Mouse (Mus musculus) forebrain, embryonic 11.5 days (tissue): ENCODE measurements around the gene Slc9a1. TPM values are rescaled to one million over a fixed set of nuclear protein-coding genes. Genes with fewer than 3 reads are reported as not detected.

ENCODE experiments used
- ATAC-seq: fragments of 200-750 bp; cut with Nextera tagmentation; replicated peaks from 2 replicates; pipeline ENCODE4 v1.8.0; 2017; ENCODE audit warnings: moderate TSS enrichment; ENCODE audit not compliant: low FRiP score
- DNase-seq: peaks from one replicate; pipeline ENCODE4 v3.0.0-alpha.2; 2017; ENCODE audit warnings: low spot score
- H3K27ac ChIP-seq: fragments of 300-500 bp; sonication (generic); 2 replicates; pipeline ENCODE4 v1.5.1; 2014; ENCODE audit warnings: low read depth, low read length
- H3K27me3 ChIP-seq: fragments of 300-500 bp; sonication (generic); 2 replicates; pipeline ENCODE4 v1.6.1; 2014; ENCODE audit warnings: mild to moderate bottlenecking, low read length, mixed read lengths; ENCODE audit not compliant: control insufficient read depth, insufficient read depth
- H3K36me3 ChIP-seq: fragments of 300-500 bp; sonication (generic); 2 replicates; pipeline ENCODE4 v1.6.1; 2014; ENCODE audit warnings: mild to moderate bottlenecking, low read length, moderate library complexity, mixed read lengths; ENCODE audit not compliant: control insufficient read depth, insufficient read depth
- H3K4me1 ChIP-seq: fragments of 300-500 bp; sonication (generic); replicated peaks from 2 replicates; pipeline ENCODE4 v1.6.1; 2014; ENCODE audit warnings: low read length, mixed read lengths; ENCODE audit not compliant: control insufficient read depth, insufficient read depth
- H3K4me2 ChIP-seq: fragments of 300-500 bp; sonication (generic); 2 replicates; pipeline ENCODE4 v1.6.1; 2014; ENCODE audit warnings: low read depth, mild to moderate bottlenecking, low read length, moderate library complexity, mixed read lengths; ENCODE audit not compliant: severe bottlenecking
- H3K4me3 ChIP-seq: fragments of 300-500 bp; sonication (generic); 2 replicates; pipeline ENCODE4 v1.5.1; 2014; ENCODE audit warnings: low read depth, low read length
- H3K9ac ChIP-seq: fragments of 300-500 bp; sonication (generic); 2 replicates; pipeline ENCODE4 v1.6.1; 2014; ENCODE audit warnings: low read length
- H3K9me3 ChIP-seq: fragments of 300-500 bp; sonication (generic); 2 replicates; pipeline ENCODE4 v1.6.1; 2016; ENCODE audit warnings: low read length, mixed read lengths; ENCODE audit not compliant: control insufficient read depth
- WGBS: fragments of 180-500 bp; shearing (Covaris S2); extraction: QIAGEN DNeasy Blood & Tissue Kit; methylation state at CpG from one replicate; pipeline ENCODE4 v1.1.7; 2014; 5-methylcytosine and 5-hydroxymethylcytosine counted together
- polyA plus RNA-seq: library from polyadenylated mRNA; unstranded; fragments of >200 nt; fragmentation: Nextera tagmentation; extraction: Ambion mirVana; gene quantifications from 2 replicates; pipeline ENCODE4 v1.2.1, GENCODE M21; 2014

Gene Slc9a1
- polyA plus RNA-seq, 1 experiment from 2014 or later = 9.4 TPM

- H3K4me2 ChIP-seq = no peak overlapping the region
- ATAC-seq (peak; percentile 49; the same call in 1 of the 2 replicates), DNase-seq (peak; percentile 83)
- no peaks in the 10 kb centered on the region for H3K27me3 ChIP-seq
- no peaks in the 10 kb centered on the region for H3K36me3 ChIP-seq
- H3K27ac ChIP-seq = no peak overlapping the region
- WGBS = 36% methylated on average over 4 of the region's 4 CpGs
- H3K9ac ChIP-seq = no peak overlapping the region
- H3K4me3 ChIP-seq = no peak overlapping the region
- no peaks in the 10 kb centered on the region for H3K4me1 ChIP-seq
- no peaks in the 10 kb centered on the region for H3K9me3 ChIP-seq
Observed at GRCm38 (mm10) chr4:133424100-133424499, 54.6 kb downstream of the Slc9a1 start.

- H3K27me3 ChIP-seq = no peaks in the 10 kb centered on the region
- H3K4me3 ChIP-seq = no peak overlapping the region
- H3K27ac ChIP-seq = no peak overlapping the region
- no peak overlapping the region for H3K9ac ChIP-seq
- DNase-seq = no peak
- no peaks in the 10 kb centered on the region for H3K9me3 ChIP-seq
- no peaks in the 10 kb centered on the region for H3K4me1 ChIP-seq
- 82% methylated on average over 5 of the region's 5 CpGs for WGBS
- no peak for ATAC-seq
- no peak overlapping the region for H3K4me2 ChIP-seq
- no peaks in the 10 kb centered on the region for H3K36me3 ChIP-seq
Observed at GRCm38 (mm10) chr4:133426141-133426540, 56.6 kb downstream of the Slc9a1 start.

DNA sequence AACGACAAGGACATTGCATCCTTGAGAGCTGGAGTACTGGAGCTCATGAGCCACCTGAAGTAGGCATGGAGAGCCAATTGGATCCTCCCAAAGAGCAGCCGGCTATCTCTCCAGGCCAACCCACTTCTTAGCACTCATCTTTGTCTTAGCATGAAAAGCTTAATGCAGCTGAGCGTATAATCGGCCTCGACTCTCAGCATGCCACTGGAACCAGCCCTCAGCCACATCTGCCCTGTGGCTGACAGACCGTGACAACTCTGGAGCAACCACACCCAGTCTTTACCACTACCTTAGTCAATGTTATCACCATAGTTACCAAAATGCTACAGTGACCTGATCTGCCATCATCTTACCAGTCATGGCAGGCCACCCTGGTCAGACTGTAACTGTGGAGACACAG lies 62.0 kb downstream of the Slc9a1 start:
- no peak overlapping the region for H3K9ac ChIP-seq
- no peaks in the 10 kb centered on the region for H3K36me3 ChIP-seq
- H3K4me1 ChIP-seq = no peaks in the 10 kb centered on the region
- ATAC-seq (no peak), DNase-seq (no peak)
- no peaks in the 10 kb centered on the region for H3K9me3 ChIP-seq
- WGBS = 58% methylated on average over 6 of the region's 6 CpGs
- no peak overlapping the region for H3K27ac ChIP-seq
- no peak overlapping the region for H3K4me3 ChIP-seq
- no peak overlapping the region for H3K4me2 ChIP-seq
- H3K27me3 ChIP-seq = no peaks in the 10 kb centered on the region

GRCm38 (mm10) chr4:133432560-133433171 lies 63.2 kb downstream of the Slc9a1 start:
- DNase-seq (no peak), ATAC-seq (peak; percentile 56; the same call in 1 of the 2 replicates)
- Histone ChIP-seq H3K4me1 (no peaks in the 10 kb centered on the region), H3K9ac (no peak overlapping the region), H3K36me3 (no peaks in the 10 kb centered on the region), H3K4me3 (no peak overlapping the region), H3K4me2 (peak overlapping the region; percentile 22; the same call in 1 of the 2 replicates), H3K27ac (peak overlapping the region; percentile 41; the same call in 1 of the 2 replicates), H3K27me3 (no peaks in the 10 kb centered on the region), H3K9me3 (no peaks in the 10 kb centered on the region)
- WGBS = 26% methylated on average over 17 of the region's 17 CpGs

GRCm38 (mm10) chr4:133435921-133436320 lies 66.4 kb downstream of the Slc9a1 start:
- no peak for ATAC-seq
- 91% methylated on average over 11 of the region's 11 CpGs for WGBS
- Histone ChIP-seq H3K27me3 (no peaks in the 10 kb centered on the region), H3K27ac (no peak overlapping the region), H3K36me3 (no peaks in the 10 kb centered on the region), H3K4me1 (peaks cover 3% of the 10 kb centered on the region; the same call in 1 of the 2 replicates), H3K4me2 (no peak overlapping the region), H3K9ac (no peak overlapping the region), H3K9me3 (no peaks in the 10 kb centered on the region), H3K4me3 (no peak overlapping the region)
- no peak for DNase-seq

DNA sequence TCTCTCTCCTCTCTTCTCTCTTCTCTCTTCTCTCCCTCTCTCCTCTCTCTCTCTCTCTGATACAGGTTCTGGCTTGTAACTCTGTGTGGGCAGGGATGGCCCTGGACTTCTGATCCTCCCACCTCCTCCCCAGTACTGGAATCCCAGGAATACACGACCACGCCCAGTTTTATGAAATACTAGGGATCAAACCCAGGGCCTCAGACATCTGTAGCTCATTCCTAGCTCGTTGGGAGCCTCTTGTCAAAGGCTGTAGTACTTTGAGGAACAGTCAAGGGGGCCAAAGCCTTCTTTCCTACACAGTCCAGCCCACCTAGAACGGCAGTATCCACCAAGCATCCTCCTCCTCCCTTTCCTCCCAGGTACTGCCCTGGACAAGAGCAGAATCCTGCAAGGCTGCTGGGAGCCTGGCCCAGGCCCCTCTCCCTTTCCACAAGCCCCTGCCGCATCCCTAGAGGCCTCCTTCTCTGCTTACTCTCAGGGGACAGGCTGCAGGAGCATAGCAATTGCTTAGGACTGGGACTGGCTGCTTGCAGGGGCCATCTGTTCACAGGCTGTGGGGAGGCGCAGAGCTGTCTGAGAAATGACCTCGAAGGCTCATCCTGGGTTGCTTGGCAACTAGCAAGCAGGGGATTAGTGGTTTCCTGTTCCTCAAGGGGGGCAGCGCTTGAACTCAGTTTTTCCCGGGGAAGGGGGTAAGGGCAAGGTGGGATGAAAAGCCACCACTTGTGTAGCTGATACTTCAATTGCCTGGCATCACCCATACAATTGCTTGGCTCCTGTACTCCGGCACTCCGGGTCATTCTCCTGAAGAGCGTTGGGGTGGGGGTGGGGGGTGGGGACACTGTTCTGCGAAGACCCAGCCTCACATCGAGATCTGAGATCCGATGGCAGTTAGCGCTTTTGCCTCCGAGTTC lies 70.2 kb downstream of the Slc9a1 start:
- peak overlapping the region; percentile 76 for H3K27ac ChIP-seq
- H3K27me3 ChIP-seq = no peaks in the 10 kb centered on the region
- H3K4me1 ChIP-seq = peaks cover 3% of the 10 kb centered on the region; the same call in 1 of the 2 replicates
- H3K4me3 ChIP-seq = no peak overlapping the region; the same call in 1 of the 2 replicates
- H3K4me2 ChIP-seq = peak overlapping the region; percentile 41; the same call in 1 of the 2 replicates
- peak; percentile 89 for ATAC-seq
- H3K36me3 ChIP-seq = no peaks in the 10 kb centered on the region
- peak; percentile 81 for DNase-seq
- H3K9ac ChIP-seq = peak overlapping the region; percentile 46; the same call in 1 of the 2 replicates
- H3K9me3 ChIP-seq = no peaks in the 10 kb centered on the region
- WGBS = 10% methylated on average over 17 of the region's 17 CpGs

- Histone ChIP-seq H3K9me3 (no peaks in the 10 kb centered on the region), H3K4me2 (peak overlapping the region; percentile 41; the same call in 1 of the 2 replicates), H3K27ac (peak overlapping the region; percentile 76), H3K9ac (peak overlapping the region; percentile 46; the same call in 1 of the 2 replicates), H3K27me3 (no peaks in the 10 kb centered on the region), H3K4me3 (no peak overlapping the region), H3K4me1 (peaks cover 3% of the 10 kb centered on the region; the same call in 1 of the 2 replicates), H3K36me3 (no peaks in the 10 kb centered on the region)
- ATAC-seq = peak; percentile 67
- WGBS = 9% methylated on average over 6 of the region's 6 CpGs
- DNase-seq = no peak
Observed at GRCm38 (mm10) chr4:133440377-133440795, 70.9 kb downstream of the Slc9a1 start.

- no peak for DNase-seq
- WGBS = 49% methylated on average over 3 of the region's 3 CpGs
- Histone ChIP-seq H3K4me2 (no peak overlapping the region), H3K27me3 (no peaks in the 10 kb centered on the region), H3K9ac (no peak overlapping the region), H3K4me3 (no peak overlapping the region), H3K4me1 (peaks cover 3% of the 10 kb centered on the region; the same call in 1 of the 2 replicates), H3K9me3 (no peaks in the 10 kb centered on the region), H3K27ac (no peak overlapping the region), H3K36me3 (no peaks in the 10 kb centered on the region)
- ATAC-seq = no peak
Observed at GRCm38 (mm10) chr4:133442194-133442593, 72.7 kb downstream of the Slc9a1 start.
